Mouse (Mus musculus) gastrocnemius, postnatal 4 days (tissue): Measurements from ENCODE around the gene Abcf2. TPM values are rescaled to one million over a fixed set of nuclear protein-coding genes. Genes with fewer than 3 reads are reported as not detected.
A peak's percentile ranks its signal among the peaks of the same experiment; 100 is the strongest.

Experiments used
- DNase-seq, 2 experiments: peaks; one replicate each; pipeline ENCODE4 v3.0.0; 2021 to 2022; ENCODE audit warnings: low spot score in 2 of 2, mixed read lengths in 2 of 2
- total RNA-seq, 2 experiments: library from RNA; stranded (reverse); gene quantifications; 2 replicates each; pipeline ENCODE4 v1.2.3; 2021

Gene Abcf2
- total RNA-seq, 2 experiments from 2014 or later, result 60.6 to 61.0 TPM

GRCm38 (mm10) chr5:24602751-24603343 is 25.6 kb upstream of the Abcf2 start:
- peak; percentile 49 to 87 for DNase-seq

GRCm38 (mm10) chr5:24601911-24602750 is 24.9 kb upstream of the Abcf2 start:
- DNase-seq, result peak; percentile 69 to 81

DNA sequence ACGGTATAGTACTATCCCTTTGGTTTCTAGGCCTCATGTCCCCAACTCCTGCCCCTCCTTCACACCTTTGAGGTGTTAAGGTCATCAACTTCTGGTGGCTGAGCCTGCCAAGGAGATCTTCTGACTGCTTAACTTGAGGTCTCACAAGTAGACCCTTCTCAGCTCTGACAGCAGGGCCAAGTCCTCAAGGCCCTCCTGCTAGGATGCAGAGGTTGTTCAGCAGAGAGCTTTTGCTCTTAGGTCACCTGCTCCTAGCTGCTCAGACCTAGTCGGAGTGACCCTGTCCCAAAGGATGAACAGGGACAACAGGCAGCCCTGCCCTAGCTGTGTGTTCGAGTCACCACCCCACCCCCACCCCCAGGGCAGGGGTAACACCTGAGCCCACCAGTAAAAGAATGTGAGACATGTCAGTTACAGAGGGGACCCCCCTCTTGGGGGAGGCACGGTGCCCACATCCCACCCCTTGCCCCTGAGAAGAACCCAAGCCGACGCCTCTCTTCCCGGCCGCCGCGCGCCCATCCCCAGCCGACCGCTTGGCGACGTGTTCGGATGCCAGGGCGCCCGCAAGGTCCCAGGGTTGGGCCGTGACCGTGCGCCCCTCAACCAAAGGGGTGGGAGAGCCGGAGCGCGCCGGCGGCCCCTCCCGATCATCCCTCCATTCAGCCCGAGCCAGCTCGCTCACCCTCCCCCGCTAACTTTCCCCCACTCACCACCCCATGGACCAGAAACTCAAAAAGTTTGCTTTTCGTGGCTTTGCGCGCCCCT is 24.0 kb upstream of the Abcf2 start:
- peak; percentile 44 to 58 for DNase-seq

DNA sequence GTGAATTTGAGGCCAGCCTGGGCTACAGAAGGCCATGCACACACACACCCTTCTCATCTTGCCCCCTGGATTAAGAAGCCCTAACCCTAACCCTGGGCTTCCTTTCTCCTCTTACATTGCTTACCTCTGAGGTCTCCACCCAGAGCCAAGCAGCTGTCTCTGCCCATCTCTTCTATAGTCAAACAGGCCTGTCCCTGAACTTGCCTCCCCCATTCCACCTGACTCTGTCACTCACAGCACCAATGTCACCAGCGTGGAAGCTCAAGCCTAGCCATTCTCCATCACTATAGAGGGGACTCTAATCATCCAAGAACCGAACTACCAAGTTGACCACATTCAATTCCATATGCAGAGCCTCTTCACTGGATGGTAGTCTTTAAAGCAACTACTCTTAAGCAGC is 23.0 kb upstream of the Abcf2 start:
- DNase-seq, result peak in 1 of 2 experiments; percentile 68

DNA sequence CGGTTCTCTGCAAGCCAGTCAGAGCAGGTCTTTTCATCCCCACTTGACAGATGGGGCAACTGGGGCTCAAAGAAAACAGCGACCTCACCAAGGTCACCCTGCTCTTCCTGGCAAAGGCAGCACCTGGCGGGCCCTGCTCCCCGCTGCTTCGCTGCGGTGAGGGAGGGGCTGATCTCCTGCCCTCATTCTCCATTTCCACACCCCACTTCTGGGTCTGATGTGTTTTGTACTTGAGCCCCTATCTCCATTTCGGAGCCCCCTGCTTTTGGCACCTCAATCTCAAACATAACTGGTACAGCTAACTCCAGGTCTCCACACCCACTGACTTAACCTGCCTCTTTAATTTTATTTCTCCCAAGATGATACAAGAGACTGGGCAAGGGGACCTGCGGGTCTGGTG is 21.9 kb upstream of the Abcf2 start:
- DNase-seq, result no peak

DNA sequence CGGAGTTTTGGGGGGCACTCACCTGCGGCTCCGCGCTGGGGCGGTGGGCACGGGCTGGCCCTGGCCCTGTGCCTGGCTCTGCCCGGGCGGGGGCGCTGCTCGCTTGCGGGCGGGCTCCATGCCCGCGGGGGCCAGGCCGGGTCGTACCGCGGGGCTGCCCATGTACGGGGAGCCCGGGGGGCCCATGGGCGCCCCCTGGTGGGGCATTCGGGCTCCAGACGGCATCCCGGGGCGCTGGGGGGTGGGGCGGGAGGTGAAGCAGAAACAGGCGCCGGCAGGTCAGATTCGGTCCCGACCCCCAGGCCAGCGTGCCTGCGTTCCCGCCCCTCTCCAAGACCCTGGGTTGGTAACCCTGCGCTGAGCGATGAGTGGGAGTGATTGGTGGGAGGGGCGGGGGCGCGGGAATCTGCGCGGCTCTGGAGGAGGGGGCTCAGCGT is 21.3 kb upstream of the Abcf2 start:
- peak; percentile 72 to 78 for DNase-seq

- DNase-seq, result no peak
These were observed 20.8 kb upstream of the Abcf2 start for GRCm38 (mm10) chr5:24597901-24598569.

DNA sequence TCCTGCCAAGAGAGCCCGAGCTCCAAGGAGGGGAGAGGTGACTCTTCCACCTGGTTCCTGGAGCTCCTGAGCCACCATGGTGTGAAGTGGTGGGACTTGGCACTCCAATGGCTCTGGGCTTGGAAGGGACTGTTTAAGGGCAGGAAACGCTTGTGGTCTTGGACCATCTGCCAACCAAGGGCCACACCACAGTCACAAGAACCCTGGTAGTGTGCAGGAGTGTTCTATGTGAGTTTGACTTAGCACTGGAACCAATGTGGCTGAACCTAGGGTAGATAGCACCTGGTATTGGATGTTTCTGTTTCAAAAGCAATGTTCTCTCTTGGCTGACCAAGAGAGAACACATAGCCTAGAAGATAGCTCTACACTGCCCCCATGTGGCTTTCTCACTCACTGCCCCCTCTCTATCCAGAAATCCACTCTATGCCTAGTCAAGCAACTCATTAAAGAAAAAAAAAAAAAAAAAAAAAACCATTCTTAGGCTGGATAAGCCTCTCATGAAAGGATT is 20.0 kb upstream of the Abcf2 start:
- DNase-seq, result peak; percentile 54 to 72

DNA sequence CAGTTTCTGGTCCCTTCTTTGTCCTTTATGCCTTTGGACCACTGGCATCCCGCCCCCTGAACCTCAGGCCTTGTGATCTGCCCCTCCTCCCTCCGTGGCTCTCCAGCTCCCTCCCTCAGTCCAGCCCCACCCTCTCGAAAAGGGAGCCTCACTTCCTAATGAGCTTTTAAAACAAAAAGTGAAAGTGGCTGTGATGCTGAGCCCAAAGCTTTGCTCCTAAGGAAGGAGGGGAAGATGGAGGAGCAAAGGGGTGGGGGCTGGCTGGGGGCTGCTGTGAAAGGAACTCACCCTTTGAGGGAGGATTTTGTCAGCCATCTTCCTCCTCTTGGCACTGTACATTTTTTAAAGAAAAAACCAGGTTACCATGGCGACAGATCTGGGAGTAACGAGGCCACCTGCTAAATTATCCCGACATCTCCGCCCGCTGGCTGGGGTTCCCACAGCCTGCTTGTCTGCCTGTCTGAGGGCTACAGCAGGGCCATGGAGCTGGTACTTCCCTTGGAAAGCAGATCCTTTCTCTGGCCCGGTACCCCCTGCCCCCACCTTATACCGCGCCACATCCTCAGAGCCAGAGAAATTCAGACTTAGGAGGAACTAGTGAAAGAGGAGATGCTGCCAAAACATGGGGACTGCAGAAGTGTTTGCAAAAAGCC is 19.4 kb upstream of the Abcf2 start:
- DNase-seq, result no peak

DNA sequence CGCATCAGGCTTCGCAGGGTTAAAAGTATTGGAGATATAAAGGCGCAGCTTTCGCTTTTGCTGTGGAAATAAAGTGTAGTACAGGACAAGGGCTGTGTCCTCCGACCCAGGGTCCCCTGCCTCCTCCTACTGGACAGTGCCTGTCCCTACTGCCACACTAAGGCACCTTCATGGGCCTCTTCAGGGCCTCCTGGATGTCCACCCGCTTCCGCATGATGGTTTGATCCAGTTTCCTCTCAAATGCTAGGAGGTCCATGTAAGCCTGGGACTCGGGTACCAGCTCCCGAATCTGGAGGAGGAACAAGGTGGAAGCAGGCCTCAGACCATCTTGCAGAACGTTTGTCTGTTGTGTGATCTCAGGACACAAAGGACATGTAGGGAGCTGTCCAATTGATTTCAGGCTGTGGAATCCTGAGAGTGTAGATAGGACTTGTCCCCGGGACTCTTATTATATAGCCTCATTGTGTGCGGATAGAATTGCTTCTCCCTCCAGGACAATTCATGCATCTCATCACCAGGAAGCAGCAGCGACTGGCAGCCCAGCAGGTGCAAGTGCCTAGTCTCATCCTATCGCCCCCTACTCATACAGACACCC is 18.6 kb upstream of the Abcf2 start:
- DNase-seq, result no peak

GRCm38 (mm10) chr5:24595261-24595660 is 18.0 kb upstream of the Abcf2 start:
- DNase-seq, result no peak

- DNase-seq, result no peak
These were observed 17.1 kb upstream of the Abcf2 start for GRCm38 (mm10) chr5:24594346-24594745.

DNA sequence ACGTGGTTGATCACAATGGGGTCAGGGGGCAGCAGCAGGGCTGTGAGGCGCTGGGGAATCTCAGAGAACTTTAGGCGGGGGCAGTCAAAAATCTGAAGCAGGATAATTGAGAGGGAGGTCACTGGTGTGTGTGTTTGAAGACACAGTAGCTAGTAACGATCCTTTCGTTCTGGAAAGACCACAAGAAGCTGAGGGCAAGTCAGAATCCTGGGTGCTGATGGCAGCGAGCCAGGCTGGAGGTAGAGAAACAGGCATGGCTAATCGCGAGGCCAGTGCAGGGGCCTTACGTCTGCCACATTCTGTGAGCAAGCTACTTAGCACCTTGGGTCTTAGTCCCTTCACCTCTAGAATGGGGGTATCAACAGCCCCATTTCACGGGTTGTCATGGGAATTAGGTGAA is 16.7 kb upstream of the Abcf2 start:
- no peak for DNase-seq

DNA sequence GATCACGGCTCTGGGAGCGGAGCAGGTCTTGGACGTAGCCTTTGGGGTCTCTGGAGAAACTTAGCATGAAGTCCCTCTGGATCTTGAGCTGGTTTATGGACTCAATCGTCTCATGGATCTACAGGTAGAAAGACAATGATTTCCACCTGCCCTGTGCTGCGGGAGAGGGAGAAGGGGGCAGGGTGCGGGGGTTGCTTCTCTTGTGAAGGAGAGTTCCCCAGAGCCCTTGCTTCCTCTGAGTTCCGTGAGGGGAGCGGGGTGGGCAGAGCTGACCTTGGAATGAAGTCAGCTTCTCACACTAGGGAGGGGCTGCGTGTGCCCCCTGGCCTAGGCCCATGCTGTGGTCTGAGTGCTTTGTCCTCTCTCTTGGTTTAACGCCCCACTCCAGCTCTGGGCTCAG is 16.0 kb upstream of the Abcf2 start:
- DNase-seq, result no peak

DNA sequence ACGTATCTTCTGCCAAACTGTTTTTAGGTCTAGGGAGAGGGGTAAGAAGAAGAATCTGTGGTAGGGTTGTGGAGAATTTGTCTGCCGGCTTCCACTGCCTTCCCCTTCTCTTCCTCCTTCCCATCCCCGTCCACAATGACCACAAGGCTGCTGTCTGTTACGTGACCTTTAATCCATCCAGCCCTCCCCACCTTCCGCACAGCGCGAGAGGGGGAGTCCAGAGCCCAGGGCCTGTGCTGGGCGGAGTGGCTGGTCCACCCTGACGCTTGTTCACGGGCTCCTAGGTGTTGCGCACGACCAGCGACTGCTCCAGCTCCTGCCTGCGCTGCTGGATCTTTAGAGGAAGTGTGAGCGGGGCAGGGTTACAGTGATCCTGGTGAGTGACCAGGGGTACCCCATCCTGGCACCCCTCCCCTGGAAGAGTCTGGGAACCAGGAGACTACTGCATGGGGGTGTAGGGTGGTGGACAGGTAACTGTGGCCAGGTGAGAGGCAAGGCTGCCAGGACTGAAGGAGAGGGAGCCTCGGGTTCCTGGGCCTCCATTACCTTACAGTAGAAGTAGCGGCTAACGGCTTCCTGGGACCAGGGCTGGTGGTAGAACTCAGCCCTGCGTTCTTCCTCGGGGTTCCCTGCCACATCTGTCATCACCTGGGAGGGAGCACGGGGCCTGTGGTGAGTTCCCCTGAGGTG is 15.3 kb upstream of the Abcf2 start:
- DNase-seq, result no peak

DNA sequence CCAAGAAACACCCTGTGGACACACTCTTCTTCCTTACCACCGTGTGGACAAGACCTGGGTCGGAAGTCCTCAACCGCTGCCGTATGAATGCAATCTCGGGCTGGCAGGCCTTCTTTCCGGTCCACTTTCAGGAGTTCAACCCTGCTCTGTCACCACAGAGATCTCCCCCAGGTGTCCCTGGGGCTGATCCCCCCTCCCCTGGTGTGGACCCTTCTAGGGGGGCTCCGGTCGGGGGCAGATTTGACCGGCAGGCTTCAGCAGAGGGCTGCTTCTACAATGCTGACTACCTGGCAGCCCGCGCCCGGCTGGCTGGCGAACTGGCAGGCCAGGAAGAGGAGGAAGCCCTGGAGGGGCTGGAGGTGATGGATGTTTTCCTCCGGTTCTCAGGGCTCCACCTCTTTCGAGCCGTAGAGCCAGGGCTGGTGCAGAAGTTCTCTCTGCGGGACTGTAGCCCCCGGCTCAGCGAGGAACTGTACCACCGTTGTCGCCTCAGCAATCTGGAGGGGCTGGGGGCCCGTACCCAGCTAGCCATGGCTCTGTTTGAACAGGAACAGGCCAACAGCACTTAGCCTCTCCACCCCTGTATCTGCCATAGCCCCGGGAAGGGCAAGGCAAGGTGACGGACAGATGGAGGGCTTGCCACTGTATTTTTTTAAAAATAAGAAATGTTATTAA is 14.7 kb upstream of the Abcf2 start:
- no peak for DNase-seq

DNA sequence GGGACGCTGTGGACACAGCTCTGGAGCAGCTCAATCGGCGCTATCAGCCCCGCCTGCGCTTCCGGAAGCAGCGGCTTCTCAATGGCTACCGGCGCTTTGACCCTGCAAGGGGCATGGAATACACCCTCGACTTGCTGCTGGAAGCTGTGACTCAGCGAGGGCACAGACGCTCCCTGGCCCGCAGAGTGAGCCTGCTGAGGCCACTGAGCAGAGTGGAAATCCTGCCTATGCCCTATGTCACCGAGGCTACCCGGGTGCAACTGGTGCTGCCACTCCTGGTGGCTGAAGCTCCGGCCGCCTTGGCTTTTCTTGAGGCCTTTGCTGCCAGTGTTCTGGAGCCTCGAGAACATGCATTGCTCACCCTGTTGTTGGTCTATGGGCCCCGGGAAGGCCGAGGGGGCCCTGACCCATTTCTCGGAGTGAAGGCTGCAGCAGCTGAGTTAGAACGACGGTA is 14.0 kb upstream of the Abcf2 start:
- DNase-seq, result peak in 1 of 2 experiments; percentile 48

GRCm38 (mm10) chr5:24589511-24590500 is 12.5 kb upstream of the Abcf2 start:
- DNase-seq, result no peak
